Mouse (Mus musculus): ENCODE results near the gene Ccdc33.

Ccdc33 gene

GRCm38 (mm10) chr9:58118671-58119070 is at the start of gene Ccdc33:
Gene Ccdc33, minus strand, starts transcription at chr9:58118823.
- TF ChIP-seq GATA4 (IDR thresholded peaks at IDR 0.05; ENCODE audit: insufficient replicate concordance, low read length), result no peak

DNA sequence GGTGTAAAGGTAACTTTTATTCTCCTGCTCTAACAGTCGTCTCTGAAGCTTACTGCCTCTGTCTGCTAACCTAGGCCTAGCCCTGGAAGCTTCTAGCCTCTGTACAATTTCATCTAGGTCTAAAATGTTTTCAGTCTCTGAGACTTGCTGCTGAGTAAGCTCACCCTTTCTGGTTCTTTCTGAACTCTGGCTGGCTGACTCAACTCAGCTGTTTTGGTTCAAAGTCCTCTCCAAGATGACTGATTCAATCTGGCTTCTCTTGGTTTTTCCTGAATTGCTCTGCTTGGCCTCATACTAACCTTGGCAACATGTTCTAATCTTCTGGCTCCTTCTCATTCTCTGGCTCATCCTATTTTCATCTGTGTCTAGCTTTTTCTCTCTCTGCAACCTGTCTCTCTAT is 47.2 kb upstream of the Ccdc33 start:
- TF ChIP-seq GATA4 (IDR thresholded peaks at IDR 0.05; ENCODE audit: insufficient replicate concordance, low read length), result no peak

GRCm38 (mm10) chr9:58163146-58163545 is 44.5 kb upstream of the Ccdc33 start:
- no peak for TF ChIP-seq GATA4 (IDR thresholded peaks at IDR 0.05; ENCODE audit: insufficient replicate concordance, low read length)

GRCm38 (mm10) chr9:58162173-58162572 is 43.5 kb upstream of the Ccdc33 start:
- TF ChIP-seq GATA4 (IDR thresholded peaks at IDR 0.05; ENCODE audit: insufficient replicate concordance, low read length), result no peak

DNA sequence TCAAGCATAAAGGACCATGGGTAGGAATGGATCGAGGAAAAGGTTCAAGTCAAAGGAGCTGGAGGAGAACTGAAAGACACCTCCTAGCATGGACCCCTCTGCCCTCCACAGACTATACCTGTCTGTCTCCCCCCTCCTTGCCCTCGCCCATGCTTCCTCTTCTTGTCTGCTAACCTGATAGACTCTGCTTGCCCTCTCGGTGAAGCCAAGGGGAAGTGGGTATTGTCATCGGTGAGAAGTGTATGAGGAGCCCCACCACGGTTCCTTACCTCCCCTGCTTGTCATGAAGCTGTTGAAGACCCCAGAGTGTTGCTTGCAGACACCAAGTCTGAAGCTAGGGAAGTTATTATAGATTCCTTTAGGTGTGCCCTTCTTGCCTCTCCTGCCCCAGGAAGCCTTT is 41.7 kb upstream of the Ccdc33 start:
- no peak for TF ChIP-seq GATA4 (IDR thresholded peaks at IDR 0.05; ENCODE audit: insufficient replicate concordance, low read length)

GRCm38 (mm10) chr9:58159855-58160254 is 41.2 kb upstream of the Ccdc33 start:
- TF ChIP-seq GATA4 (IDR thresholded peaks at IDR 0.05; ENCODE audit: insufficient replicate concordance, low read length), result no peak

- no peak for TF ChIP-seq GATA4 (IDR thresholded peaks at IDR 0.05; ENCODE audit: insufficient replicate concordance, low read length)
These were observed 40.1 kb upstream of the Ccdc33 start for GRCm38 (mm10) chr9:58158541-58159311.

GRCm38 (mm10) chr9:58157838-58158237 is 39.2 kb upstream of the Ccdc33 start:
- TF ChIP-seq GATA4 (IDR thresholded peaks at IDR 0.05; ENCODE audit: insufficient replicate concordance, low read length), result no peak

DNA sequence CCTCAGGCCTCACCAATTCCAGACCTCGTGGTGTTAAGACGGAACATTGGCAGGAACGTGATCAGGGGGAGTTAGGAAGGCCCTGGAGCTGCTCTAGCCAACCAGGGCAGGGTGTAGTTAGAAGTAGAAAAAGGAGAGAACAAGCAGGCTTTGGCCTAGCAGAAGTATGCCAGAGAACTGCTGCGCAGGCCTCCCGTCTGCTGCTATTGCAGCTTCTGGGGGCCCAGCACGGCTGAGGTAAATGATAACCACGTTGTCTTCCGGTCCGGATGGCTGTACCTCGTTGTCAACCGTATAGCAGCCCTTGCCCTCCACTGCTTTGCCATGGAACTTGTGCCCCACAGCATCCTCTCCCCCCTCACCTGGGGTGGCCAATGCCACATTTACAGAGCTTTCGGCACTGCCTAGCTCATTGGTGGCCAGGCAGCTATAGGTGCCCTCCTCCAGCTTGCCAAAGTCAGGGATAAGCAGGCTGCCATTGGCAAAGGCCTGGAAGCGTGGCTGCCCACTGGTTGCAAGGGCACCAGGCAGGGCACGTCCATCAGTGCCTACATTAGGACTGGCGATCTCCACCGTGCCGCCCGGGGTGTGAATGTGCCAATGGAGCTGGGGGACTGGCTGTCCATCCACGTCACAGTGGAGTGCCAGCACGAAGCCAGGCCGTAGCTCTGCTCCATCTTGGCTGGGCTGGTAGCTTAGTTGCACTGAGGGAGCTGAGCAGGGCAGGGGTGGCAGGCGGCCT is 38.4 kb upstream of the Ccdc33 start:
- TF ChIP-seq GATA4 (IDR thresholded peaks at IDR 0.05; ENCODE audit: insufficient replicate concordance, low read length), result no peak

DNA sequence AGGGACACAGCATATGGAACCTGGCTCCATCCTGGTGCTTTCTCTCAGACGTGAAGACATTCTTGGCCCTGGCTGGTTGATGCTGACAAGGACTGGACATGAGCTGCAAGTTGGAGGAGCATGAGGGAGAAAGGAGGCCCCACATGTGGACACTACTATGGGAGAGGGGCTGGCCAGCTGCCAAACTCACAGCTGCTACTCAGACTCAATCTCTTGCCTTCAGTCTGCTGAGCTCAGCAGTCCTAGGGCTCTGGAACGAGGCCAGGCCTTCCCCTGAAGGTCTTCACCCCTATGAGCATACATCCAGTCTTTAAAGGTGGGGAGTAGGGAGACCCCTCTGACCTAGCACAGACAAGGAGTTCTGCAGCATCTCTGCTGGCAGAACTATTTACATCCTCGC is 36.7 kb upstream of the Ccdc33 start:
- TF ChIP-seq GATA4 (IDR thresholded peaks at IDR 0.05; ENCODE audit: insufficient replicate concordance, low read length), result no peak

GRCm38 (mm10) chr9:58153095-58153494 is 34.5 kb upstream of the Ccdc33 start:
- TF ChIP-seq GATA4 (IDR thresholded peaks at IDR 0.05; ENCODE audit: insufficient replicate concordance, low read length), result no peak

DNA sequence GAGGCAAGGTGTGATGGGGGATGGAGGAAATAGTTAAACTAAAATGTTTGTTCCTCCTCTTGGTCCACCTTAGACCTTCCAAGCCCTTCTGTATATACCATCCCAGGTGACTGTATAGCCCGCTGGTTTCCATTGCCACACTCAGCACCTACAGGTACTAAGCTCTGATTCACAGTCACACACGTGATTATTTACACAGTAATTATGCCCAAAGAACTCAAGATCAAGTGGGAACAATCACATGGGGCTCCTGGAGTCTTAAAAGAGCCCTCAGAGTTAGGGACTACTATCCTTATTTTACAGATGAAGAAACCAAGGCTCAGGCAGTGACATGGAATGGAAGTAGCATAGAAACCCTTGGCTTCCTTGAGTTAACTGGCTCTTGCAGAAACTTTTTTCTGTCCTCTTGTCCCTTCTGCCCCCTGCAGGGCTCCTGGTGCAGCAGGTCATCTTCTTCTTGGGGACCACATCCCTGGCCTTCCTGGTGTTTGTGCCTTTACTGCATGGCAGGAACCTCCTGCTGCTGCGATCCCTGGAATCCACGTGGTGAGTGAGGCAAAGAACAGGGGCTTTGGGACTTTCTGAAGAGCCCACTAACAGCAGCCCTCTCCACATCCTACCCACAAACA is 32.2 kb upstream of the Ccdc33 start:
- TF ChIP-seq GATA4 (IDR thresholded peaks at IDR 0.05; ENCODE audit: insufficient replicate concordance, low read length), result no peak

- no peak for TF ChIP-seq GATA4 (IDR thresholded peaks at IDR 0.05; ENCODE audit: insufficient replicate concordance, low read length)
These were observed 30.2 kb upstream of the Ccdc33 start for GRCm38 (mm10) chr9:58148806-58149205.

DNA sequence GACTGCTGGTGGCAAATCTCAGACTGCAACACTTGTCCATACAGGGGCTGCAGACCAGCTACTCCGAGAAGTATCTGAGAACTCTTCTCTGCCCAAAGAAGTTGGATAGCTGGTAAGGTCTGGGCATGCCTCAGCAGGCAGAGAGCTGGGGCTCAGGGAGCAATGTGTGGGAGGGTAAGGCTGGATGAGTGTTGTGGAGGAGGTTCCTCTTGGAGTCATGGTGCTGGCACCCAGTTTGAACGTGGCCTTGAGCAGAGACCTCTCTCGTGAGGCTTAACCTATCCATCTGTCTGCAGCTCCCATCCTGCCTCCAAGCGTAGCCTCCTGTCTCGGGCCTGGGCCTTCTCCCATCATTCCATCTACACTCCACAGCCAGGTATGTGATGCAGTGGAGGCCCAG is 26.8 kb upstream of the Ccdc33 start:
- no peak for TF ChIP-seq GATA4 (IDR thresholded peaks at IDR 0.05; ENCODE audit: insufficient replicate concordance, low read length)

DNA sequence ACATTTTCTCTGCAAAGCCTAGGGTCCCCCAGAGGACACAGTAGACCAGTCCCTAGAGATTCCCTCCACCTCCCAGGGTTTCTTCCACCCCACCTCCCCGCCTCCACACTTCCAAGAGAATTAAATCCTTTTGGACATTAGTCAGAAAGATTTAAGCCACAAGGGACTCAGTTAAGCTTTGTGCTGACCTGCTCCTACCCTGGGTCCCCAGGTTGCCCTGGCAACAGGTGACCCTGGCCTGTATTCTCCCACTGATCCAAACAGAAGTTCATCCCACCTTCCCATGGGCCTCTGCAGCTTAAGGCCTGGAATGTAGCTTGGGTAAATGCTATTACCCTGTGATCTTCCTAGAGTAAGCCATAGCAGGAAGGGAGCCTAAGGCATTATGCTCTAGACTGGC is 26.0 kb upstream of the Ccdc33 start:
- no peak for TF ChIP-seq GATA4 (IDR thresholded peaks at IDR 0.05; ENCODE audit: insufficient replicate concordance, low read length)

- TF ChIP-seq GATA4 (IDR thresholded peaks at IDR 0.05; ENCODE audit: insufficient replicate concordance, low read length), result no peak
These were observed 24.8 kb upstream of the Ccdc33 start for GRCm38 (mm10) chr9:58143419-58143818.

All from liver, adult (tissue).